Mouse (Mus musculus) liver, embryonic 14.5 days (tissue): ENCODE data around the gene Gm7075. TPM values are rescaled to one million over a fixed set of nuclear protein-coding genes. Genes with fewer than 3 reads are reported as not detected.
"Not testable (repeated sequence)": the region's sequence is repeated elsewhere in the genome, so short reads cannot be mapped to it uniquely, and the experiment has no call there.

Experiments
- ATAC-seq: fragments of 200-750 bp; cut with Nextera tagmentation; 2 replicates; pipeline ENCODE4 v1.8.0; 2017; ENCODE audit warnings: moderate number of reproducible peaks, mild to moderate bottlenecking, moderate library complexity; ENCODE audit not compliant: insufficient read depth
- DNase-seq, 3 experiments: peaks; one replicate each; pipeline ENCODE4 v3.0.0-alpha.2; 2012 to 2013; ENCODE audit warnings: low read depth in 3 of 3, low spot score in 3 of 3
- H3K27ac ChIP-seq: fragments of 300-500 bp; sonication (generic); 2 replicates; pipeline ENCODE4 v1.5.1; 2014; ENCODE audit warnings: moderate library complexity, mild to moderate bottlenecking, control low read depth, inconsistent platforms
- H3K27me3 ChIP-seq: fragments of 300-500 bp; sonication (generic); 2 replicates; pipeline ENCODE4 v1.6.1; 2014; ENCODE audit warnings: mild to moderate bottlenecking, low read length, moderate library complexity; ENCODE audit not compliant: control insufficient read depth, insufficient read depth
- H3K36me3 ChIP-seq: fragments of 300-500 bp; sonication (generic); replicated peaks from 2 replicates; pipeline ENCODE4 v1.6.1; 2014; ENCODE audit warnings: low read depth; ENCODE audit not compliant: control insufficient read depth, insufficient read depth
- H3K4me1 ChIP-seq, 2 experiments: fragments of 200-500 bp in 1 of 2; fragments of 300-500 bp in 1 of 2; sonication (generic) in 1 of 2; replicated peaks; 2 replicates each; pipeline ENCODE4 v1.6.1; 2012 to 2014; ENCODE audit warnings: antibody characterized with exemption in 1 of 2, inconsistent platforms in 1 of 2, low read length in 1 of 2; ENCODE audit not compliant: control insufficient read depth in 2 of 2, insufficient read depth in 2 of 2
- H3K4me2 ChIP-seq: fragments of 300-500 bp; sonication (generic); 2 replicates; pipeline ENCODE4 v1.6.1; 2014; ENCODE audit warnings: low read depth, mild to moderate bottlenecking, control low read depth, moderate library complexity
- H3K4me3 ChIP-seq, 2 experiments: fragments of 200-500 bp in 1 of 2; fragments of 300-500 bp in 1 of 2; sonication (generic) in 1 of 2; 2 replicates each; pipeline ENCODE4 v1.5.1; 2012 to 2014; ENCODE audit warnings: low read depth in 2 of 2, low read length in 2 of 2, mild to moderate bottlenecking in 2 of 2, control low read depth in 1 of 2, inconsistent platforms in 1 of 2, moderate library complexity in 1 of 2; ENCODE audit not compliant: insufficient read depth in 1 of 2
- H3K9ac ChIP-seq: fragments of 300-500 bp; sonication (generic); replicated peaks from 2 replicates; pipeline ENCODE4 v1.6.1; 2014; ENCODE audit warnings: mild to moderate bottlenecking, control low read depth, moderate library complexity
- H3K9me3 ChIP-seq: fragments of 300-500 bp; sonication (generic); 2 replicates; pipeline ENCODE4 v1.6.1; 2016; ENCODE audit warnings: low read length, mixed read lengths; ENCODE audit not compliant: control insufficient read depth
- CTCF ChIP-seq: IDR thresholded peaks from 2 replicates; pipeline ENCODE4 v1.5.1; 2016; ENCODE audit warnings: antibody characterized with exemption, low read depth, control low read depth
- EP300 ChIP-seq: IDR thresholded peaks from 2 replicates; pipeline ENCODE4 v1.6.1; 2016; ENCODE audit warnings: antibody characterized with exemption, low read depth
- WGBS: fragments of 180-500 bp; shearing (Covaris S2); extraction: QIAGEN DNeasy Blood & Tissue Kit; methylation state at CpG from one replicate; pipeline ENCODE4 v1.1.7; 2014; ENCODE audit not compliant: insufficient replicate concordance; 5-methylcytosine and 5-hydroxymethylcytosine counted together
- polyA plus RNA-seq, 2 experiments: library from polyadenylated mRNA; depleted of rRNA in 1 of 2; stranded (reverse) in 1 of 2; unstranded in 1 of 2; fragments of >200 nt; fragmentation: Nextera tagmentation in 1 of 2; extraction: Ambion mirVana in 1 of 2; gene quantifications; 2 replicates each; pipeline versions ENCODE4 v1.2.1 to v1.2.3; 2012 to 2014

Gene Gm7075
- polyA plus RNA-seq, 2 experiments, result not detected

GRCm38 (mm10) chr10:63386991-63387390 lies 34.6 kb downstream of the Gm7075 start:
- no peaks in the 10 kb centered on the region for H3K27me3 ChIP-seq
- H3K4me2 ChIP-seq, result peak overlapping the region; percentile 86
- peak overlapping the region; percentile 73 for H3K9ac ChIP-seq
- TF ChIP-seq CTCF (no peak), EP300 (no peak)
- no peaks in the 10 kb centered on the region for H3K9me3 ChIP-seq
- no peak for DNase-seq
- no peak overlapping the region; the same call in 1 of the 2 replicates for H3K27ac ChIP-seq
- H3K4me3 ChIP-seq, result peak overlapping the region; percentile 59 to 76
- no peaks in the 10 kb centered on the region for H3K36me3 ChIP-seq
- 3% methylated on average over 10 of the region's 10 CpGs for WGBS
- H3K4me1 ChIP-seq, result peaks cover 0 to 7% of the 10 kb centered on the region in 2 experiments; a peak in 3 of 4 replicates
- ATAC-seq, result no peak

- no peaks in the 10 kb centered on the region for H3K27me3 ChIP-seq
- H3K4me3 ChIP-seq, result peak overlapping the region; percentile 59 to 76
- under 1% methylated on average over 19 of the region's 19 CpGs for WGBS
- ATAC-seq, result peak; percentile 80
- H3K4me1 ChIP-seq, result peaks cover under 1 to 12% of the 10 kb centered on the region in 2 experiments; a peak in 3 of 4 replicates
- TF ChIP-seq CTCF, result no peak
- TF ChIP-seq EP300, result no peak
- H3K4me2 ChIP-seq, result peak overlapping the region; percentile 86
- H3K9ac ChIP-seq, result peak overlapping the region; percentile 73
- DNase-seq, result peak; percentile 72 to 81 (median 74)
- H3K9me3 ChIP-seq, result no peaks in the 10 kb centered on the region
- peak overlapping the region; percentile 59 for H3K27ac ChIP-seq
- no peaks in the 10 kb centered on the region for H3K36me3 ChIP-seq
Observed at GRCm38 (mm10) chr10:63386444-63386843, 35.1 kb downstream of the Gm7075 start.

- 21% methylated on average over 5 of the region's 5 CpGs for WGBS
- Histone ChIP-seq H3K4me3 (peak overlapping the region in 1 of 2 experiments; percentile 59; a peak in 2 of 4 replicates), H3K27ac (peak overlapping the region; percentile 59), H3K9ac (peak overlapping the region; percentile 73), H3K4me1 (peaks cover 2 to 15% of the 10 kb centered on the region in 2 experiments), H3K4me2 (peak overlapping the region; percentile 86)
- not testable (repeated sequence) for H3K27me3 ChIP-seq, H3K36me3 ChIP-seq, ATAC-seq, H3K9me3 ChIP-seq, DNase-seq
Observed at GRCm38 (mm10) chr10:63385897-63386296, 35.7 kb downstream of the Gm7075 start.

- Histone ChIP-seq H3K9ac (peak within 1 kb of the TSS; percentile 56), H3K27me3 (no peaks in the 10 kb centered on the region), H3K4me2 (peak within 1 kb of the TSS; percentile 89), H3K9me3 (no peaks in the 10 kb centered on the region), H3K4me1 (peaks cover 2 to 9% of the 10 kb centered on the region in 2 experiments), H3K4me3 (peak within 1 kb of the TSS; percentile 61 to 81), H3K36me3 (no peaks in the 10 kb centered on the region), H3K27ac (no peak within 1 kb of the TSS; the same call in 1 of the 2 replicates)
- DNase-seq (peak; percentile 92 to 95 (median 94)), ATAC-seq (peak; percentile 87)
- no peak for TF ChIP-seq EP300
- TF ChIP-seq CTCF, result peak; percentile 90
- WGBS, result 1% methylated on average over 28 of the region's 28 CpGs
Observed at GRCm38 (mm10) chr10:63382372-63383279, 39.0 kb downstream of the Gm7075 start, which contains the start of gene Dnajc12. Gene Dnajc12 (plus strand): TSS chr10:63382443.
